Mouse (Mus musculus) embryo, embryonic 10 days (tissue): ENCODE data around the gene Gm973.
"Not testable (repeated sequence)": the region's sequence is repeated elsewhere in the genome, so short reads cannot be mapped to it uniquely, and the experiment has no call there.

Source experiments
- DNase-seq: peaks from one replicate; pipeline ENCODE4 v3.0.0-alpha.2; 2015; ENCODE audit warnings: low spot score

Gene Gm973

GRCm38 (mm10) chr1:59592359-59592758 is 76.3 kb downstream of the Gm973 start:
- DNase-seq = no peak

GRCm38 (mm10) chr1:59592876-59593275 is 76.8 kb downstream of the Gm973 start:
- DNase-seq = no peak

- no peak for DNase-seq
Measured at GRCm38 (mm10) chr1:59593622-59594035, 77.6 kb downstream of the Gm973 start.

DNA sequence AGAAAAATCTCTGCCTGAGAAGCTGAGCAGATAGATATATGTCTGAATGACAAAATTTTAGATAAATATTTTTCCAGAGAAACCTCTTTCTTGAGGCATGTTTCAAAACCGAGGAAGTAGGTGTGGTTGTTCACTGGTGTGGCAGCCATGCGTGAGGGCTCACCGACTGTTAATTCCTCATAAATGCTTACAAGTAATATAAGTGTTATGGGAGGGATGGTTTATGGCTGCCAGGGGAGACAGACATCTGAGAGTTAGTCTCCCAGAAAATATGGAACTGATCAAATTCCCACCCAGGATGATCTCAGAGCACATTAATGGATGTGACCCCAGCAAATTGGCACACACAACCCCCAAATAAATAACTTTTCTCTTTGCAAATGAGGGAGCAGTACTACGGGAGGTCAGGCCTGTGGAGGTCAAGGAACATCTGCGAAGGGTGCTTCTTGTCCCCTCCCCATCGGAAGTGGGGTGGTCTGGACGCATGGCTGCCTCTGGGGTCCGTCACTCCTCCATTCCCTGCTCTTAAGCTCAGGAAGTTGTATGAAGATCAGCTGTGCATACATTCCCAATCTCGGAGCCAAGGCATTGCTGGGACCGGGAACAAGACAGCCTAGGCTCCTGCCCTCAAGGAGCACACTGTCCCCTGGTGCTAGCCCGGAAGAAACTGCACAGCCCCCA is 78.7 kb downstream of the Gm973 start:
- DNase-seq = no peak

DNA sequence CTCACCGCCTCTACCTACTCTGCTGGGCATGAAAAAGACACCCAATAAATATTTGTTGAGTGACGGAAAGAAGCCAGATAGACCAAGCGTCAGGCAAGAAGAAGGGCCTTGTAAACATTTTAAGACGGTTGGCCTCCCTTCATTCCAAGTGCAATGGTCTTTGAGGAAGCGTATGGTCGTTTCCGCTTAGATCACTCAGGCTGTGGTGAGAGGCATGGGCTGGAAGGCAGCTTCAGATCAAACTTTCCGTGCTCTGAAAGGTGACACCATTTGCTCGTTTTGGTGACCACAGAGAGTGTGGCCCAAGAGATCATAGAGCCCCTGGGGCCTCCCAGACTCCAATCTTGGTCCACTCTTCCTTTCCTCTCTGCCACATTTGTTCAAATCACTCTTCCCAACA is 79.5 kb downstream of the Gm973 start:
- no peak for DNase-seq

DNA sequence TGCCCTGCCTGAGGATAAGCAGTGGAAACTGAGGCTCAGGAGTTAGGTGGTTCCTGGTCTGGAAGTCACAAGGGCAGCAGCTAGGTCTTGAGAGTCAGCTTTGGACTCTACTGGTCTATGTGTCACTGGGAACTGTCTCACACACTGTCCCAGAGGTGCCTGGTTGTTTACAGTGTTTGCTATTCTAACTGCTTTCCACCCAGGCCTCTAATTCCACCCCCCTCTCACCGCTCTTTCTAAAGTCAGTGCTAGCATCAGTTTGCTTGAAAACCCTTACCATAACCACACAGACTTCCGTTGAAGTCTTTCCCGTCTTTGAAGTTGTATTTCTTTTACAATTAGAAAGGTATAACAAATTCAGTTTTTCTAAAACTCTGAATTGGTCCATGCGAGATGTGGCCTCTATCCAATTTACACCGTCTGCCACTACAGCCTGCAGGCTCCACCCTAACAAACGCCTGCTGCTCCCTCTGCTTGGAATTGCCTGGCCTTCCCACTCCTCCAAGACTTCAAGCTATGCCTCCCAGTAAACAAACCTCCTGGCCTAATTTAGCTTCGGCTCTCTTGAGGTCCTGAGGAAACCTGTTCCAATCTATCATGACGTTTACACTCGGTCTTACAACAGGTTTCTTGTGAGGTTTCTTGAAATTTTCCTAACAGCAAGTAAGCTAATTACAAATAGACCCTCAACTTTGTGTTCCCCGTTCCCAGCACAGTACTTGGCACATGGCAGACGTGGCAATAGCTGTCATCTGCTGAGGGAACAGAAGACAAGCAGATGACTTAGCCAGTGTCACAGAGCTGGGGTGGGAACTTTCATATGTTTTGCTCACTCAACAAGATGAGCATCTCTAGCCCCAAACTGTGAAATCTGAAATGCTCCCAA is 86.7 kb downstream of the Gm973 start:
- no peak for DNase-seq

- DNase-seq = no peak
Measured at GRCm38 (mm10) chr1:59603417-59603712, 87.3 kb downstream of the Gm973 start.

- peak; percentile 79 for DNase-seq
Measured at GRCm38 (mm10) chr1:59603893-59604292, 87.8 kb downstream of the Gm973 start.

GRCm38 (mm10) chr1:59606479-59606878 is 90.4 kb downstream of the Gm973 start:
- no peak for DNase-seq

DNA sequence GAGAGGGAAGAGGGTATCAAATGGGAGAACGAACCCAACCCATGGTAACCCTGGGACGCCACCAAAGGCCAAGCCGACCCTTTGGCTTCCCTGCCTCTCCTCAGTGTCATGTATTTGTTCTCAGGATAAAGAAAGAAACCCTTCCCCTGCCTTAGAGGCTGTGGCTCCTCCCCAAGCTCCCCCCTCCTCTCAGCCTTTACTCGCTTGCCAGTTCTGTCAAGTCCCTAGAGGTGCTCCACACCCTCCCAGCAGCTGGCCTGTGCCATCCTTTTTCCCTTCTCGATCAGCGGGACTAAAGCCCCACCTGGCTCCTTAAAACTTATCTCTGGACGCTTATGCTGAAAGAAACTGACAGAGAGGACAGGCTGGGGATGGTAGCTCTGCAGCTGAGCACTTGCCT is 91.0 kb downstream of the Gm973 start:
- no peak for DNase-seq

GRCm38 (mm10) chr1:59608125-59608762 is 92.2 kb downstream of the Gm973 start:
- no peak for DNase-seq

DNA sequence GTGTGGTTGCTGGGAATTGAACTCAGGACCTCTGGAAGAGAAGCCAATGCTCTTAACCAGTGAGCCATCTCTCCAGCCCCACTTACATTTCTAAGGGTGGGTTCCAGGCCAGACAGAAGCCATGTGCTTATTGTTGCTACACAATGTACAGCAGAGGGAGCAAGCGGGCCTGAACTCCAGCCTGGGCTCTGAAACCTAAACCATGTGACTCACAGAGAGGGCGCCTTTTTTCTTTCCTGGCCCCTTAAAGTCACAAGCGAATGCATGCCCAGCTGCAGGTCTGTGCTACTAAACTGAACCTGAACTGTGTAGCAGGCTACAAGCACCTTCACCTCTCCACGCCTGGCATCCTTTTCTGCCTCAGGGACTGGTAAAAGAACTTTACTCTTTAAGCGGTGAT is 92.9 kb downstream of the Gm973 start:
- peak; percentile 58 for DNase-seq

DNA sequence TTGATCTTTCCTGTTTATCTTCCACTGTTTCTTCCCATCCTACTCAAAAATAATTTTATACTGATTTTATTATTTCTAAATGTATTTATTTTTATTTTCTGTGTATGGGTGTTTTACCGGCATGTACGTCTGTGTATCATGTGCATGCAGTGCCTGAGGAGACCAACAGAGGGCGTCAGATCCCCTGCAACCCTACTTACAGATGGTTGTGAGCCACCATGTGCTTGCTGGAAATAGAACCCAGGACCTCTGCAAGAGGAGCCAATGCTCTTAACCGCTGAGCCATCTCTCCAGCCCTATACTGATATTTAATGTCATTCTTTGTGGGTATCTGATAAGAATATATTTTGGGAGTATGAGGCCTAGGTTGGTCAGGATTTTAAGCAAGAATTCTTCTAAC is 93.4 kb downstream of the Gm973 start:
- DNase-seq = peak; percentile 38

- DNase-seq = peak; percentile 26
Measured at GRCm38 (mm10) chr1:59609896-59610295, 93.8 kb downstream of the Gm973 start.

DNA sequence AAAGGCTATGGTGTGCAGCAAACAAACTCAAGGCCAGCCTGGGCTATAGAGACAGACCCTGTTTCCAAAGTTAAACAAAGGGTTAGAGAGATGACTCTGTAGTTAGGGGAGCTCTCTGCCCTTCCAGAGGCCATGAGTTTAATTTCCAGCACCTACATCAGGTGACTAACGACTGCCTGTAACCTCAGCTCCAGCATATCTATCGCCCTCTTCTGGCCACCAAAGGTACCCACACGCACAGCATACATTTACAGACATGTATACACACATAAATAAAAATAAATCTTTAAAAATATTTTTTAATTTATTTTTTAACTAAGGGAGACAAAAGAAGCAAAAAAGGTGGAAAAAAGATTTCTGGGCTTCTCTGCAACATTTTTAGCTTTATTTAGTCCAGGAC is 94.9 kb downstream of the Gm973 start:
- DNase-seq = no peak

- peak; percentile 82 for DNase-seq
Measured at GRCm38 (mm10) chr1:59613795-59614194, 97.7 kb downstream of the Gm973 start.

DNA sequence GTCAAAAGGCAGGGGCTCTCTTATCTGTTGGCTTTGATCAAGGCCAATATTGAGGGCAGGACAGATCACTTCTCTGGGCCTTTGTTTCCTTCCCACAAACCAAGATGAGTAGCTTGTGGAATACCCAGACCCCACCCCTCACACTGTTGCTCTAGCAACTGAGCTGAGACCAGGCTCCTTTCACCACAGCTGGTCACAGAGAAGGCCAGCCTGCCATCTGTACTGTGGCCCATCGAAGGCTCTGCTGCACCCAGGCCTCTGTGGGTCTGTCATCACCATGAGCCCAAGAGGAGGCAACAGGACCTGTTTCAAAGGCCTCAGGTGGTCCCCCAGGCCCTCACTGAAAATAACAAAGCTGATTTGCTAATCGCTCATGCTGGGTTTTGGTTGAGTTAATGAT is 99.0 kb downstream of the Gm973 start:
- no peak for DNase-seq

- DNase-seq = no peak
Measured at GRCm38 (mm10) chr1:59619201-59619600, 103.1 kb downstream of the Gm973 start.

DNA sequence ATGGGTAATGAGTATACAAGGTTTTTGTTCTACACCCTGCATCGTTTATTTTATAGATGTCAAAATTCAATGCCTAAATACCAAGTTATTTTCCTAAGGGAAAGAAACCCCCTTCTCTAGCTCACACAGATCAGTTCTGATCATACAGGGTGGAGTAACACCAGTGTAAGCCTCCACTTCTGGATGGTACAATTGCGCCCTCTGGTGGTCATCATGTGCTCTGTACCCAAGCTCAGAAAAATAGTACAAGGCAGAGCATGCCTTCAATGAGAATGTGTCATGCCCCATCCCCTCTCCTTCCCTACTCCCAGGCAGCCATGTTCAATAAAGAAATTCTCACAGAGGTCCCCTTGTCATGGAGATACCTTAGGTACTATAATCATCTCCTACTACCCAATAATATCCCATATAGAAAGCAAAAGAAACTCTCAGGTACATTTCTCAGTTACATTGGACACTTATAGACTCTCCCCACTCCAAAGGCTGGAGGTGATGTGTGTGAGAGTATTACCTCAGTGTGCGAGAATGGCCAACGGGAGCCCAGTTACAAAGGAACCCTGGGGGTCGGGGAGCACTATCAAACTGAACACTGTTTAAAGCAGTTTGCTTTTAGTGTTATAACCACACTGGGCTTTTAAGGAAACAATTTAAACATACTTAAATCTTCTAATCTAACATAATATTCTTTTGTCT is 107.4 kb downstream of the Gm973 start:
- peak; percentile 95 for DNase-seq

DNA sequence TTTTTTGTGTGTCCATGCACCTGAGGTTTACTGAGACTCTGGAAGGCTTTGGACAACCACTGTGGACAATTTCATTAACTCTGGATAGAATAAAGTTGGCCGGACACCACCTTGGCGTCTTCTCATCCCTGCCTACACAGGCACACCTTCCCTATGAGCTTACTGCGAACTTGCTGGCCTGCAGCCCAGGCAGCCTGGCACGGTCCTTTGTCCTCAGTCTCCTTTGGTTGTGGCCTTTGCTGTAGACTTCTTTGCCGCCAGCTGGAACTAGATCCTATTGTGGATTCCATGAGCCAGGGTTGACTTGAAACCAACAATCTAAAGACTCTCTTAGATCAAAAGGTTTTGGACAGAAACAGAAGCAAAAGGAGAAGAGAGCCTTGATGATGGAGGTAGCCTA is 109.3 kb downstream of the Gm973 start:
- no peak for DNase-seq

DNA sequence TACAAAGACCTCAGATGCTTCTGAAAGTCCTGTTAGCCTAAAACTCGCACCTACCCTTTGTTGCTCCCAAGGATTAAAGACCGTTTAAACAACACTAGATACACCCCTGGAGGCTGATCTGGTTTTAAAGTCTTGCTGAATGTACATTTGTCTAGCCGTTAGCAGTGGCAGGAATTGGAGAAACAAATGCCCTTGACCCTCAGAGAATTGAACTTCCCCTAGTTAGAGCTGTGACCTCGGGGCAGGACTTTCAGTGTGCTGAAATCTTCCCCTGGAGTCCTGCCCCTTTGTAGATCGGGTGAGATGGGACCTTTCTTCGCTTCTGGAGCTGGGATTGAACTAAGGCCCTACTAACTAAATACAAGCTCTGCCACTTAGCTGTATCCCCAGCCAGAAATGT is 113.1 kb downstream of the Gm973 start:
- DNase-seq = no peak

GRCm38 (mm10) chr1:59630356-59630755 is 114.3 kb downstream of the Gm973 start:
- DNase-seq = not testable (repeated sequence)
